Mouse (Mus musculus) embryonic facial prominence, embryonic 13.5 days (tissue): ENCODE measurements around the gene Cdc42bpb. TPM values are rescaled to one million over a fixed set of nuclear protein-coding genes. Genes with fewer than 3 reads are reported as not detected.

Experiments
- ATAC-seq: fragments of 200-750 bp; cut with Nextera tagmentation; 2 replicates; pipeline ENCODE4 v1.8.0; 2017; ENCODE audit warnings: low read depth; ENCODE audit not compliant: insufficient number of reproducible peaks, insufficient read depth, low FRiP score, low TSS enrichment
- H3K27ac ChIP-seq: fragments of 300-500 bp; sonication (generic); 2 replicates; pipeline ENCODE4 v1.5.1; 2015; ENCODE audit warnings: moderate library complexity, mild to moderate bottlenecking, inconsistent platforms
- H3K27me3 ChIP-seq: fragments of 300-500 bp; sonication (generic); 2 replicates; pipeline ENCODE4 v1.6.1; 2015; ENCODE audit warnings: mild to moderate bottlenecking, inconsistent platforms
- H3K36me3 ChIP-seq: fragments of 300-500 bp; sonication (generic); 2 replicates; pipeline ENCODE4 v1.6.1; 2015; ENCODE audit warnings: mild to moderate bottlenecking, inconsistent platforms
- H3K4me1 ChIP-seq: fragments of 300-500 bp; sonication (generic); 2 replicates; pipeline ENCODE4 v1.6.1; 2015; ENCODE audit warnings: inconsistent platforms
- H3K4me2 ChIP-seq: fragments of 300-500 bp; sonication (generic); 2 replicates; pipeline ENCODE4 v1.6.1; 2015; ENCODE audit warnings: moderate library complexity, mild to moderate bottlenecking, inconsistent platforms
- H3K4me3 ChIP-seq: fragments of 300-500 bp; sonication (generic); 2 replicates; pipeline ENCODE4 v1.5.1; 2015; ENCODE audit warnings: mild to moderate bottlenecking, inconsistent platforms
- H3K9ac ChIP-seq: fragments of 300-500 bp; sonication (generic); 2 replicates; pipeline ENCODE4 v1.6.1; 2015; ENCODE audit warnings: mild to moderate bottlenecking, inconsistent platforms
- H3K9me3 ChIP-seq: fragments of 300-500 bp; sonication (generic); 2 replicates; pipeline ENCODE4 v1.6.1; 2016; ENCODE audit warnings: inconsistent platforms
- WGBS: fragments of 180-500 bp; shearing (Covaris S2); methylation state at CpG from one replicate; pipeline ENCODE4 v1.1.7; 2015; ENCODE audit warnings: mixed read lengths; 5-methylcytosine and 5-hydroxymethylcytosine counted together
- polyA plus RNA-seq: library from polyadenylated mRNA; unstranded; fragments of >200 nt; fragmentation: Nextera tagmentation; extraction: Ambion mirVana; gene quantifications from 2 replicates; pipeline ENCODE4 v1.2.1, GENCODE M21; 2015

The Cdc42bpb gene
- polyA plus RNA-seq, 1 experiment from 2014 or later = 33.7 TPM

DNA sequence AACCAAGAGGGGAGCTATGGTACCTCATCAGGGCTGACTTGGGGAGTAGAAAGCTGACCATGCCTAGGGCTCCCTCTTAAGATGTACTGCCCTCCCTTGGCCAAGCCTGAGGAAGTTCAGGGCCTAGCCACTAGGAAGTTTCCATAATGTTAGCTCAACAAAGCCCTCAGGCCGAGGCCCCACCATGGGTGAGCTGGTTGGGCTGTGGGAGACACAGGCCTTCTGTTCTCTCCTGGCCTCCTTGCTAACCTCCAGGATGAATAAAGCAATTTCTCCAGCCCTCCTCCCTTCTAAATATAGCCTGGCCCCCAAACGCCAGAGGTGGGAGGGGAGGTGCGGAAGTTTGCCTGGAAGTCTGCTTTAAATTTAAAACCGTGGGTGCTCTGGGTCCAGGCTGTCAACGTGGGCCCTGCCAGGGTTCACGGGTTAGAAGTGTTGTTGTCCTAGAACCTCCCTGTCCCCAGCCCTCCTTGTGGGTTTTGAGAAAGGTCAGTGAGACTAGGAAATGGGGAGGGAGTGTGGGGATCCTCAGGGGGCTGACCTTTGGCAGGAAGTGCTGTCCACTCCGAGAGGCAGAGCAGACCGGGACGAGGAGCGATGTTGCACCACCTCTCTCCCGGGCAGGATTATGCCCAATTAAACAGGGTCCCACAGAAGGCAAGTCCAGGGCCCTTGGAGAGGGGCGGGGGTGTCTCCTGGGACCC, 35.2 kb upstream of the Cdc42bpb start:
- ATAC-seq = peak; percentile 22; the same call in 1 of the 2 replicates
- Histone ChIP-seq H3K27me3 (peaks cover 29% of the 10 kb centered on the region), H3K27ac (peak overlapping the region; percentile 63)

DNA sequence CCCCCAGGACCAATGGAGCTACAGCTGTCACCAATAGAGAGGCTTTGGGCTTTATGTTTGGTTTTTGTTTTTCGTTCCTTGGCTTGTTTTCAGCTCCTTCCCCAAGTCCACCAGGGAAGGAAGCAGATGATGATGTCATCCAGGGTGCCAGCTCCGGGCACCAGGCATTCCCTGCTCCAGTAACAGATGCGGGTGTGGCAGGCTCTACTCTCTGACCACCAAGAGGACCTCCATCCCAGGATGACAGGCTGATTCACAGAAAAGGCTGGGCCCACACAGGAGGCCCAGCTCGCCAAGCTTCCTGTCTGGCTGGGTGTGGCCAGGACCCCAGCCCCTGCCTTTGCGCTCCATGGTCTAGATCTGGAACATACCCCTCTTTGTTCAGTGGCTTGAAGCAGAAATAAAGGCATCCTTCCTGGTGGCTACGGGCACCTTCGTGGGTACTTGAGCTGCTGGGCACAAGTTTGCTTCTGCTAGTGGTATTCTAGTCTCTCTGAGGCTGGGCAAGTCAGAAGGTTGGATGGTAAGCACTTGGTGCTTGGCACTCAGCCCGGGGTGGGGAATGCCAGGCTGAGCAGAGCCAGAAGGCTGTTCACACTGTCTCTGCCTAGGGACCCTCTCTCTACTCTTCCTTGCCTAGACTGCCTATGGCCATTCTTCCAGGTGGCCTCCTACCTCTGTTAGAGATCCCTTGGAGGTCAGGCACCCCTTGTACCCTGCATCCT, 34.3 kb upstream of the Cdc42bpb start:
- Histone ChIP-seq H3K36me3 (no peaks in the 10 kb centered on the region), H3K27me3 (peaks cover 38% of the 10 kb centered on the region), H3K9ac (0 out of 2 replicates have a peak overlapping the region, but pooled peaks have one; percentile 16), H3K9me3 (no peaks in the 10 kb centered on the region), H3K4me2 (no peak overlapping the region), H3K4me3 (no peak overlapping the region), H3K4me1 (peaks cover 43% of the 10 kb centered on the region), H3K27ac (peak overlapping the region; percentile 12; the same call in 1 of the 2 replicates)
- no peak for ATAC-seq
- 67% methylated on average over 8 of the region's 8 CpGs for WGBS

More for the DNA sequence above, 35.2 kb upstream of the Cdc42bpb start:
- WGBS = 13% methylated on average over 12 of the region's 12 CpGs
- H3K4me1 ChIP-seq = peaks cover 46% of the 10 kb centered on the region
- no peaks in the 10 kb centered on the region for H3K36me3 ChIP-seq
- H3K9me3 ChIP-seq = no peaks in the 10 kb centered on the region
- peak overlapping the region; percentile 59 for H3K4me2 ChIP-seq
- peak overlapping the region; percentile 59 for H3K9ac ChIP-seq
- peak overlapping the region; percentile 41 for H3K4me3 ChIP-seq

- Histone ChIP-seq H3K27ac (no peak overlapping the region), H3K4me1 (peaks cover 41% of the 10 kb centered on the region), H3K27me3 (peaks cover 51% of the 10 kb centered on the region), H3K9me3 (no peaks in the 10 kb centered on the region), H3K4me3 (no peak overlapping the region), H3K9ac (no peak overlapping the region), H3K4me2 (no peak overlapping the region), H3K36me3 (no peaks in the 10 kb centered on the region)
- no peak for ATAC-seq
- 17% methylated on average over 5 of the region's 5 CpGs for WGBS
These were observed 32.1 kb upstream of the Cdc42bpb start for GRCm38 (mm10) chr12:111409583-111409982.

GRCm38 (mm10) chr12:111406622-111407021, 29.1 kb upstream of the Cdc42bpb start, which contains the start of gene Lbhd2:
Gene Lbhd2 (plus strand): TSS chr12:111406809.
- WGBS = 3% methylated on average over 24 of the region's 24 CpGs
- Histone ChIP-seq H3K9me3 (no peaks in the 10 kb centered on the region), H3K4me2 (peak within 1 kb of the TSS; percentile 60), H3K4me3 (peak within 1 kb of the TSS; percentile 29), H3K4me1 (peaks cover 21% of the 10 kb centered on the region), H3K27ac (no peak within 1 kb of the TSS), H3K36me3 (no peaks in the 10 kb centered on the region), H3K27me3 (peaks cover 59% of the 10 kb centered on the region), H3K9ac (peak within 1 kb of the TSS; percentile 40)
- no peak for ATAC-seq

- no peak for ATAC-seq
- Histone ChIP-seq H3K4me2 (no peak overlapping the region), H3K36me3 (no peaks in the 10 kb centered on the region), H3K27ac (no peak overlapping the region), H3K27me3 (peaks cover 55% of the 10 kb centered on the region), H3K9ac (no peak overlapping the region), H3K4me3 (no peak overlapping the region), H3K9me3 (no peaks in the 10 kb centered on the region), H3K4me1 (peaks cover 16% of the 10 kb centered on the region)
- 64% methylated on average over 10 of the region's 10 CpGs for WGBS
These were observed 27.4 kb upstream of the Cdc42bpb start for GRCm38 (mm10) chr12:111404880-111405279.

DNA sequence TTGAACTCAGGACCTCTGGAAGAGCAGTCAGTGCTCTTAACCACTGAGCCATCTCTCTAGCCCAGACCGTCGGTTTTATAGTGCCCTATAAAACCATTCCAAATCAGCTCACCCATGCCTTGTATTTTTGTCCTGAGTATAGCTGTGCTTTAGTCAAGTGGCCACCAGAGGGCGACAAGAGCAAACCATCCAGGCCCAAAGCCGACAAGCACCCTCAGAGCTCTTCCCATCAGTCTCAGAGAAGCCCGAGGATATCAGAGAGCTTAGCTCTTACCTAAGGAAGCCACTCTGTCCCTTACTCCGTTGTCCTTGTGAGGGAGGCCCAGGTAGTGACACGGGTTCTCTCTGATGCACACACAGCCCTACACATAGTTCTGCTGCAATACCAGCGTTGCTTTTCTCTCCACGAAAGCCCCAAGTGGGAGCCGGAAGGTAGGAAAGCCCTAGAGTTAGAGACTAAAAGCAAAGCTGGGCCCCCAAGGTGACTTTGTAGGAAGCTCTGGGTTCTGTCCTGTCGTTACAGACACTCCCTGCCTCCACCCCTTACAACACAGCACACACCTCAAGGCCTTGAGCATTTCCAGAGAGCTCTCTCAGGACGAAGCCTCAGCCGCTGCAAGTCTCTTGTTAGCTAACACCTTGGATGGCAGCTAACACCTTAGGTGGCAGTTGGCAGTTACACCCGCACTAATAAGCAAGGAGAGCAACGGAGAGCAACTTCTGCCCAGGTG, 24.1 kb upstream of the Cdc42bpb start:
- no peak for ATAC-seq
- WGBS = 21% methylated on average over 15 of the region's 15 CpGs
- Histone ChIP-seq H3K4me1 (peaks cover 10% of the 10 kb centered on the region), H3K4me3 (no peak overlapping the region), H3K4me2 (peak overlapping the region; percentile 30; the same call in 1 of the 2 replicates), H3K36me3 (no peaks in the 10 kb centered on the region), H3K27ac (no peak overlapping the region), H3K9me3 (no peaks in the 10 kb centered on the region), H3K9ac (no peak overlapping the region), H3K27me3 (peaks cover 28% of the 10 kb centered on the region)

- ATAC-seq = no peak
- no peaks in the 10 kb centered on the region for H3K9me3 ChIP-seq
- H3K27me3 ChIP-seq = peaks cover 13% of the 10 kb centered on the region
- H3K4me2 ChIP-seq = no peak overlapping the region
- no peaks in the 10 kb centered on the region for H3K36me3 ChIP-seq
- WGBS = 69% methylated on average over 5 of the region's 5 CpGs
- no peak overlapping the region for H3K27ac ChIP-seq
- H3K4me3 ChIP-seq = no peak overlapping the region
- H3K4me1 ChIP-seq = peaks cover 7% of the 10 kb centered on the region; the same call in 1 of the 2 replicates
- no peak overlapping the region for H3K9ac ChIP-seq
These were observed 19.5 kb upstream of the Cdc42bpb start for GRCm38 (mm10) chr12:111396997-111397396.

GRCm38 (mm10) chr12:111394008-111394407, 16.5 kb upstream of the Cdc42bpb start:
- Histone ChIP-seq H3K4me1 (no peaks in the 10 kb centered on the region), H3K9ac (no peak overlapping the region), H3K9me3 (no peaks in the 10 kb centered on the region), H3K4me3 (no peak overlapping the region), H3K4me2 (no peak overlapping the region), H3K36me3 (no peaks in the 10 kb centered on the region), H3K27me3 (peaks cover 6% of the 10 kb centered on the region; the same call in 1 of the 2 replicates), H3K27ac (no peak overlapping the region)
- WGBS = 80% methylated on average over 6 of the region's 6 CpGs
- ATAC-seq = no peak

DNA sequence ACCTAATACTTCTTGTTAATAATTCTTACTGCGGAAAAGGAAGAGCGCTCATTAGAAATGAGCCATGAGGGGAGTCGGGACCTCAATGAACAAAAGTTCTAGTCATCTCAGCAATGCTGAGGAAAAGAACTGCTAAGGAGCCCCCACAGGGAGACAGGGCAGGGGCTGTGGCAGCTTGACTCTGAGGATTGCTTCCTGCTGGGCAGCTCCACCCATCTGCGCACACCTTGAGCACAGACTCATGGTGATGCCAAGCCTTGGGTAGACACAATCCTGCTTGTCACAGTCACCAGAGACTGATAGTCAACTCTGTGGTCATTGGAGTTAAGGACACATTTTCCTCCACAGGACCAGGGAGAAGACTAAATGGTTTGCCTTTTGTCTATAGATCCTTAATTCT, 9.6 kb upstream of the Cdc42bpb start:
- Histone ChIP-seq H3K9me3 (no peaks in the 10 kb centered on the region), H3K4me2 (no peak overlapping the region), H3K9ac (no peak overlapping the region), H3K36me3 (no peaks in the 10 kb centered on the region), H3K4me3 (no peak overlapping the region), H3K27me3 (no peaks in the 10 kb centered on the region), H3K27ac (no peak overlapping the region), H3K4me1 (peaks cover 3% of the 10 kb centered on the region; the same call in 1 of the 2 replicates)
- 86% methylated on average over 4 of the region's 4 CpGs for WGBS
- no peak for ATAC-seq

DNA sequence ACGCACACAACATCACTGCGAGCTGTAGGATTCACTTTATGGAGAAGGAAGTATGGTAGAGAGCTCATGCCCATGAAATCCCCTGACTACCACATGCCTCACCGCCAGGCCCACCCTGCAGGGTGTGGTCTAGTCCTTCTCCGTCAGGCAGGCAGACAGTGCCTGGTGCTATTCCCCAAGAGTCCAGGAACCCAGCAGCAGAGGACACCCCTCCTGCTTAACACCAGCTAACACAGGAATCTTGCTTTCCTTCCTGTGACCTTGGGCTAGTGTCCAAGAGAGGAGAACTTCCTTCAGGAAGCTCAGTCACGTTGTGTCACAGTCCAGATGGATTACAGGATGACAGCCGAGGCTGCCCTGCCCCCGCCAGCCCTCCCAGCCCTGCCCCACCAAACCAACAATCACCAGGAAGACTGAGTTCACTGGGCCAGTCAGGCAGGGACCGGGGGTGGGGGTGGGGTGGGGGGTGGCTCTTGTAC, 9.2 kb upstream of the Cdc42bpb start:
- no peak overlapping the region for H3K4me2 ChIP-seq
- peaks cover 3% of the 10 kb centered on the region; the same call in 1 of the 2 replicates for H3K4me1 ChIP-seq
- H3K27me3 ChIP-seq = no peaks in the 10 kb centered on the region
- no peaks in the 10 kb centered on the region for H3K36me3 ChIP-seq
- no peak overlapping the region for H3K27ac ChIP-seq
- ATAC-seq = no peak
- H3K9me3 ChIP-seq = no peaks in the 10 kb centered on the region
- no peak overlapping the region for H3K9ac ChIP-seq
- WGBS = 55% methylated on average over 8 of the region's 8 CpGs
- no peak overlapping the region for H3K4me3 ChIP-seq

DNA sequence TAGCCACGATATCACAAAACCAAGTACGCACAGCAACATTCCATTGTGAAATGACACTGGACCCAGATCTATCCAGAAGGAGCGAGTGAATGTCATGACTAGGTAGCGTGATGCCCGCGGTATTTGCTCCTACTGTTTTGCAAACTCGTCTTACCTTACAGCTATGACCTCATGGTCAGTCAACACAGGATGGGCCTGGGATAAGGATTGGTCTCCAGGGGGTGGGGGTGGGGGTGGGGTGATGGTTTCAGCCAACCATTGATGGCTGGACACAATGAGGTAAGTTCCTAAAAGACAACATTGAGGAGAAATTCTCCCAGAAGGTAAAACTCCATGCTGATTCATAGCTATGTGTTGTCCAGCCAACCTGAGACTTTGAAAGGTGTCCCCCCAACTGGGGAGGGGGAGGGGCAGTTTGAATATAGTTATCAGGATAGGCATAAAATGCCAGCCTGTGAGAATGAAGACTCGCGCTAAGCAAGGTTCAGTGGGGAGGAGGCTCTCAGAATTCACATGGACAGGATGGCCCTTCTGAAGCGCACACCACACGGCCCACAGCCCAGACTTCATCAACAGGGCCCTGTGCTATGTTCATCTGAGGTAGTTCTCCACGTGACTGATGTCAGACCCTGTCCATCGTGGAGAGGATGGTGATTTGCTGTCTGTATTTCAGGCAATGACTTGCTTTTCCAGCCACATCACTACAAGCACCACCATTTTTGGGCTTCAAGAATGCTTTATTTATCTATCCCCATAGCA, 8.5 kb upstream of the Cdc42bpb start:
- Histone ChIP-seq H3K9ac (no peak overlapping the region), H3K27ac (no peak overlapping the region), H3K4me3 (no peak overlapping the region), H3K4me2 (no peak overlapping the region), H3K36me3 (no peaks in the 10 kb centered on the region), H3K27me3 (no peaks in the 10 kb centered on the region), H3K9me3 (no peaks in the 10 kb centered on the region), H3K4me1 (peaks cover 3% of the 10 kb centered on the region; the same call in 1 of the 2 replicates)
- WGBS = 87% methylated on average over 13 of the region's 13 CpGs
- no peak for ATAC-seq
